Mouse (Mus musculus) Muller cell, postnatal 12 days (primary cell): ENCODE data around the gene Foxc2.

Source experiments
- DNase-seq: peaks from one replicate; pipeline ENCODE4 v3.0.0-alpha.2; 2015; ENCODE audit errors: inconsistent ontology term

Gene Foxc2

GRCm38 (mm10) chr8:121115948-121116347 lies at the start of gene Foxc2:
Gene Foxc2, plus strand, starts transcription at chr8:121116171.
- DNase-seq, result peak; percentile 93

- DNase-seq, result no peak
These were observed 44.5 kb upstream of the Foxc2 start for GRCm38 (mm10) chr8:121071454-121071853.

GRCm38 (mm10) chr8:121072406-121073130 lies 43.4 kb upstream of the Foxc2 start:
- DNase-seq, result no peak

GRCm38 (mm10) chr8:121073174-121074107 lies 42.5 kb upstream of the Foxc2 start:
- DNase-seq, result no peak

GRCm38 (mm10) chr8:121074108-121074847 lies 41.7 kb upstream of the Foxc2 start:
- DNase-seq, result no peak

- no peak for DNase-seq
These were observed 41.2 kb upstream of the Foxc2 start for GRCm38 (mm10) chr8:121074848-121075145.

GRCm38 (mm10) chr8:121075936-121076335 lies 40.0 kb upstream of the Foxc2 start:
- no peak for DNase-seq

- DNase-seq, result no peak
These were observed 39.4 kb upstream of the Foxc2 start for GRCm38 (mm10) chr8:121076555-121076954.

- no peak for DNase-seq
These were observed 37.2 kb upstream of the Foxc2 start for GRCm38 (mm10) chr8:121078721-121079120.

GRCm38 (mm10) chr8:121079201-121079600 lies 36.8 kb upstream of the Foxc2 start:
- DNase-seq, result no peak

- no peak for DNase-seq
These were observed 36.0 kb upstream of the Foxc2 start for GRCm38 (mm10) chr8:121079944-121080343.

- no peak for DNase-seq
These were observed 35.4 kb upstream of the Foxc2 start for GRCm38 (mm10) chr8:121080361-121081090.

- DNase-seq, result no peak
These were observed 34.6 kb upstream of the Foxc2 start for GRCm38 (mm10) chr8:121081398-121081797.

GRCm38 (mm10) chr8:121082218-121083092 lies 33.5 kb upstream of the Foxc2 start:
- no peak for DNase-seq

- peak; percentile 94 for DNase-seq
These were observed 32.7 kb upstream of the Foxc2 start for GRCm38 (mm10) chr8:121083093-121083935.

GRCm38 (mm10) chr8:121083936-121084209 lies 32.1 kb upstream of the Foxc2 start:
- no peak for DNase-seq

GRCm38 (mm10) chr8:121084210-121084951 lies 31.6 kb upstream of the Foxc2 start, which contains the start of gene Foxf1:
Gene Foxf1, plus strand, starts transcription at chr8:121084386.
- peak; percentile 58 for DNase-seq

- DNase-seq, result no peak
These were observed 31.0 kb upstream of the Foxc2 start for GRCm38 (mm10) chr8:121085011-121085410.

GRCm38 (mm10) chr8:121085561-121085960 lies 30.4 kb upstream of the Foxc2 start:
- no peak for DNase-seq
